Mouse (Mus musculus) neural tube, embryonic 12.5 days (tissue): ENCODE measurements at regions not wholly inside any gene's neighbourhood (a gene's known extent, or its start where the extent isn't known, plus 50 kb on each side); places are given as distances from the start of the nearest gene placed in this dataset.
A peak's percentile ranks its signal among the peaks of the same experiment; 100 is the strongest.
"Not testable (repeated sequence)": the region's sequence is repeated elsewhere in the genome, so short reads cannot be mapped to it uniquely, and the experiment has no call there.

ENCODE experiments used
- ATAC-seq: fragments of 200-750 bp; cut with Nextera tagmentation; 2 replicates; pipeline ENCODE4 v1.8.0; 2017; ENCODE audit warnings: low read depth, mild to moderate bottlenecking, moderate TSS enrichment, moderate library complexity; ENCODE audit not compliant: low FRiP score
- H3K27ac ChIP-seq: fragments of 300-500 bp; sonication (generic); 2 replicates; pipeline ENCODE4 v1.5.1; 2016
- H3K27me3 ChIP-seq: fragments of 300-500 bp; sonication (generic); replicated peaks from 2 replicates; pipeline ENCODE4 v1.6.1; 2016; ENCODE audit warnings: mild to moderate bottlenecking
- H3K36me3 ChIP-seq: fragments of 300-500 bp; sonication (generic); 2 replicates; pipeline ENCODE4 v1.6.1; 2016; ENCODE audit warnings: mild to moderate bottlenecking
- H3K4me1 ChIP-seq: fragments of 300-500 bp; sonication (generic); 2 replicates; pipeline ENCODE4 v1.6.1; 2016
- H3K4me2 ChIP-seq: fragments of 300-500 bp; sonication (generic); replicated peaks from 2 replicates; pipeline ENCODE4 v1.6.1; 2016; ENCODE audit warnings: mild to moderate bottlenecking
- H3K4me3 ChIP-seq: fragments of 300-500 bp; sonication (generic); 2 replicates; pipeline ENCODE4 v1.5.1; 2016
- H3K9ac ChIP-seq: fragments of 300-500 bp; sonication (generic); 2 replicates; pipeline ENCODE4 v1.6.1; 2016; ENCODE audit warnings: mild to moderate bottlenecking
- H3K9me3 ChIP-seq: fragments of 300-500 bp; sonication (generic); 2 replicates; pipeline ENCODE4 v1.6.1; 2016; ENCODE audit warnings: mild to moderate bottlenecking
- WGBS: fragments of 180-500 bp; shearing (Covaris S2); methylation state at CpG from one replicate; pipeline ENCODE4 v1.1.7; 2016; 5-methylcytosine and 5-hydroxymethylcytosine counted together

- 89% methylated on average over 7 of the region's 7 CpGs for WGBS
- Histone ChIP-seq H3K4me1 (no peaks in the 10 kb centered on the region), H3K36me3 (no peaks in the 10 kb centered on the region), H3K9me3 (peaks cover 3% of the 10 kb centered on the region; the same call in 1 of the 2 replicates), H3K27ac (no peak overlapping the region), H3K27me3 (no peaks in the 10 kb centered on the region), H3K9ac (no peak overlapping the region), H3K4me2 (no peak overlapping the region), H3K4me3 (no peak overlapping the region)
- ATAC-seq, result no peak
These were observed 127.1 kb downstream of the Cyld start for GRCm38 (mm10) chr8:88823931-88824330.

- no peak for ATAC-seq
- 81% methylated on average over 5 of the region's 5 CpGs for WGBS
- Histone ChIP-seq H3K4me2 (no peak overlapping the region), H3K9me3 (peaks cover 3% of the 10 kb centered on the region; the same call in 1 of the 2 replicates), H3K27me3 (no peaks in the 10 kb centered on the region), H3K4me3 (no peak overlapping the region), H3K4me1 (no peaks in the 10 kb centered on the region), H3K27ac (no peak overlapping the region), H3K9ac (no peak overlapping the region), H3K36me3 (no peaks in the 10 kb centered on the region)
These were observed 123.5 kb downstream of the Cyld start for GRCm38 (mm10) chr8:88820275-88820850.

GRCm38 (mm10) chr8:88816461-88816860 lies 119.6 kb downstream of the Cyld start:
- Histone ChIP-seq H3K36me3 (no peaks in the 10 kb centered on the region), H3K27ac (no peak overlapping the region), H3K9ac (no peak overlapping the region), H3K4me1 (peaks cover 6% of the 10 kb centered on the region; the same call in 1 of the 2 replicates), H3K9me3 (no peaks in the 10 kb centered on the region), H3K4me2 (no peak overlapping the region), H3K27me3 (0 out of 2 replicates have a peak, but pooled peaks cover 3% of the 10 kb centered on the region), H3K4me3 (no peak overlapping the region)
- WGBS, result 78% methylated on average over 5 of the region's 5 CpGs
- ATAC-seq, result no peak

GRCm38 (mm10) chr8:88814246-88814645 lies 117.4 kb downstream of the Cyld start:
- Histone ChIP-seq H3K27ac (no peak overlapping the region), H3K9ac (no peak overlapping the region), H3K9me3 (0 out of 2 replicates have a peak, but pooled peaks cover 4% of the 10 kb centered on the region)

GRCm38 (mm10) chr8:88812901-88813676 lies 116.3 kb downstream of the Cyld start:
- 46% methylated on average over 27 of the region's 27 CpGs for WGBS
- no peak overlapping the region for H3K4me3 ChIP-seq
- H3K4me1 ChIP-seq, result peaks cover 6% of the 10 kb centered on the region; the same call in 1 of the 2 replicates
- peak overlapping the region; percentile 5 for H3K4me2 ChIP-seq
- ATAC-seq, result no peak
- 0 out of 2 replicates have a peak, but pooled peaks cover 3% of the 10 kb centered on the region for H3K27me3 ChIP-seq
- H3K27ac ChIP-seq, result no peak overlapping the region
- 0 out of 2 replicates have a peak, but pooled peaks cover 4% of the 10 kb centered on the region for H3K9me3 ChIP-seq
- no peak overlapping the region for H3K9ac ChIP-seq
- no peaks in the 10 kb centered on the region for H3K36me3 ChIP-seq

More at GRCm38 (mm10) chr8:88814246-88814645, 117.4 kb downstream of the Cyld start:
- no peaks in the 10 kb centered on the region for H3K36me3 ChIP-seq
- WGBS, result 90% methylated on average over 6 of the region's 6 CpGs
- peaks cover 6% of the 10 kb centered on the region; the same call in 1 of the 2 replicates for H3K4me1 ChIP-seq
- H3K27me3 ChIP-seq, result 0 out of 2 replicates have a peak, but pooled peaks cover 3% of the 10 kb centered on the region
- H3K4me2 ChIP-seq, result no peak overlapping the region
- H3K4me3 ChIP-seq, result no peak overlapping the region
- no peak for ATAC-seq

- not testable (repeated sequence) for H3K9ac ChIP-seq, H3K4me2 ChIP-seq, H3K4me3 ChIP-seq, H3K4me1 ChIP-seq, ATAC-seq, H3K27ac ChIP-seq, H3K27me3 ChIP-seq, H3K9me3 ChIP-seq, H3K36me3 ChIP-seq
- 96% methylated on average over 10 of the region's 10 CpGs for WGBS
These were observed 110.0 kb downstream of the Cyld start for GRCm38 (mm10) chr8:88806851-88807250.
